Mouse (Mus musculus) common myeloid progenitor, adult 5-6 weeks (primary cell): ENCODE data around the gene Npr1. TPM values are rescaled to one million over a fixed set of nuclear protein-coding genes. Genes with fewer than 3 reads are reported as not detected.
A peak's percentile ranks its signal among the peaks of the same experiment; 100 is the strongest.

Experiments used
- ATAC-seq: replicated peaks from 2 replicates; pipeline ENCODE4 v1.8.0; 2016; ENCODE audit warnings: low read depth, mild to moderate bottlenecking, moderate TSS enrichment, inconsistent platforms; ENCODE audit not compliant: poor library complexity, severe bottlenecking
- total RNA-seq: library from RNA; stranded (forward); fragments of 200-1000, 187-1606 nt; gene quantifications from 2 replicates; pipeline ENCODE4 v1.2.3, GENCODE M21; 2017

Gene Npr1
- total RNA-seq, 1 experiment from 2014 or later = not detected

DNA sequence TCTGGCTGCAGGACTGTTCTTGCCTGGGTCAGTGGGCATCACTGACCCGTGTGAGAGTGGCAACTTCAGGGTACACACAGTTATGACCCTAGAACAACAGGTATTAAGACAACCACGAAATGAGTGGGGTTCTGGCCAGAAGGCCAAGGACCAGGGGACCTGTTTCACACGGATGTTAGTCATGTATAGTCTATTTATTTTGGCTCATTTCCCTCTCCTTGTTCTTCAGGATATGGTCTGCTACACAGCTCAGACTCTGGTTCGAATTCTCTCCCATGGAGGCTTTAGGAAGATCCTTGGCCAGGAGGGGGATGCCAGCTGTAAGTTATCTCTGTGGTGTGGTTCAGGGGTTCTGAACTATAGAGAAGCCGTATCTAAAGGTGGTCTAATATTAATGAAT is 21.3 kb upstream of the Npr1 start:
- no peak for ATAC-seq

- ATAC-seq = peak; percentile 96
These were observed 10.4 kb upstream of the Npr1 start, which contains the start of gene Ilf2 for GRCm38 (mm10) chr3:90475831-90476611. Ilf2 (plus strand) TSS chr3:90476126.

DNA sequence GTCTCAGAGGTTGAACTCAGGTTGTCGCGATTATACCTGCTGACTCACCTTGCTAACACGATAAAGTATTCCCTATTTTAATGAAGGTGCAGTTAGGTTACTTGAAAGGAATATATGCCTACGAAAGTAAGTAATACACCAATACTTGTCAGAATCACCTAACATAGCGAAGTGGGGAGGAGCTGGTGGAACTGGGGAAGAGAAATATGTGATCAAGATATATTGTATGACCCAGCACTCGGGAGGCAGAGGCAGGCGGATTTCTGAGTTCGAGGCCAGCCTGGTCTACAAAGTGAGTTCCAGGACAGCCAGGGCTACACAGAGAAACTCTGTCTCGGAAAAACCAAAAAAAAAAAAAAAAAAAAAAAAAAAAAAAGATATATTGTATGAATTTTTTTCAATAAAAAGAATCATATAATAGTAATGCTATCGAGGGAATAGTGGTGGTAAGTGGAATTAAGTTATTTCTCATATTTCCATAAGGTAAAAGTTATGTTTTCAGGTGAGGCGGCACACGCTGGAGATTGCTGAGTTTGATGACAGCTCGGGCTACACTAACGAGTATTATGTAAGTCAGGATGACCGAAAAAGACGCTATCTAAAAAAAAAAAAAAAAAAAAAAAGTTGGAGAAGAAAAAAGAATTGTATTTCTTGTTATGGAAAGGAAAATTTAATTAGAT is 9.6 kb upstream of the Npr1 start:
- ATAC-seq = peak; percentile 6; the same call in 1 of the 2 replicates

- peak; percentile 55 for ATAC-seq
These were observed 6.5 kb upstream of the Npr1 start for GRCm38 (mm10) chr3:90472213-90472612.

GRCm38 (mm10) chr3:90467618-90468300 is 2.1 kb upstream of the Npr1 start:
- ATAC-seq = no peak

DNA sequence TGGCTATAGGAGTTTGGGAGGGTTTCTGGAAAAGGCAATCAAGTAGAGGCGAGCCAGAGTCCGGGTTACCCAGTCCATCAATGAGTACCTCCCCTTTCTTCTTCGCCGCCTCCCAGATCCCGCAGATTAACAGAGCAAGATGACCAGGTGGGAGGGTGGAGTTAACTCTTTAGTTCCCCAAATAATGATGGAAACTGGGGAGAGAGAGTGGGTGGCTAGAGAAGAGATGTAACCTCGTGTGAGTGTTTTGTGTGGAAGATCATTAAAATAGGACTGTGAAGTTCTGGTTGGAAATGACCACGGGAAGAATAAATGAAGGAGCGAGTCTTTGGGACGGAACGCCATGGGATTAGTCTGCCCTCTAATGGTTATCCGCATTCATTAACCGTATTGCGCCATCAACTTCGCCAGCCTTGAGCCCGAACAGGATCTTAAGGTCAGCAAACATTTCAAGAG is 673 bp upstream of the Npr1 start:
- ATAC-seq = peak; percentile 41

DNA sequence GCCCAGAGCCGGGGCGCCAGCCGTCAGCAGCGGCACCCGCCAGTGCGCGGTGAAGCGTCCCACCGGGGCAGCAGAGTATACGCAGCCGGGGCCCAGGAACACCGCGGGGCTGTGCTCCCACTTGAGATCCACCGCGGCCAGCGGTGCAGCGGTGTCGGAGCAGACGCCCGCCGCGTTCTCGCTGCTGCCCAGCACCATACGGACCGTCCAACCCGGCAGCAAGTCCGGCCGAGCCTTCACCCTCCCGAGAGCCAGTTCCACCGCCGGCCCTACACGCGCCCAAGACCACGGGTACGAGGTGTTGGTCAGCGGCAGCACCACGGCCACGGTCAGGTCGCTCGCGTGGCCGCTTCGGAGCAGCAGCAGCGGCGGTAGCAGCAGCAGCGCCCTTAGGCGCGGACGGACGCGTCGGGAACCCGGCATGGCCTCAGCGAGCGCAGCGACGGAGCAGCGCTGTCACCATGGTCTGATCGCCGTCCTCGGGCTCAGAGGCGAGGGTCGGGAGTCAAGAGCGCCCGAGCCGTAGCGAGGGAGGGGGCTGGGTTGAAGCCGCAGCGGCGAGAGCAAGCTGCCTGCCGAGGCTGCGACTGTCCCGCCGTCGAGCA is 483 bp downstream of the Npr1 start:
- ATAC-seq = peak; percentile 4; the same call in 1 of the 2 replicates

- ATAC-seq = peak; percentile 22; the same call in 1 of the 2 replicates
These were observed 1.1 kb downstream of the Npr1 start for GRCm38 (mm10) chr3:90464552-90465080.

DNA sequence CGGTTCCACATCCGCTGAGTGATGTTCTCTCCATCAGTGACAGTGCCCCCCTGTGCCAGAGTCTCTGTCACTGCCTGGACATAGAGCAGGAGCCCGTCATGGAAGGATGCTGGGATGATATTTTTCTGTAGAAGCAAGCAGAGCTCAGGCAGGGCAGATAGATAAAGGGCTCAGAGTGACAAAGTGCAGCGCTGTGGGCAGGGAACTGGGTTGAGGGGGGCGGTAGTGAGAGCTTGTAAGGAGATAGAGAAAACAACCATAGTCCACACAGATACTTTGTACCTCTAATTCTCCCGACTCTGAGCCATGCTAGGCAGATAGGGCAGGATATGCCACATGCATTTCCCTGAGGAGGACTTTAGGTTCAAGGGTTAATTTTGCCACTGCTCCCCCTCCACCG is 3.1 kb downstream of the Npr1 start:
- no peak for ATAC-seq

DNA sequence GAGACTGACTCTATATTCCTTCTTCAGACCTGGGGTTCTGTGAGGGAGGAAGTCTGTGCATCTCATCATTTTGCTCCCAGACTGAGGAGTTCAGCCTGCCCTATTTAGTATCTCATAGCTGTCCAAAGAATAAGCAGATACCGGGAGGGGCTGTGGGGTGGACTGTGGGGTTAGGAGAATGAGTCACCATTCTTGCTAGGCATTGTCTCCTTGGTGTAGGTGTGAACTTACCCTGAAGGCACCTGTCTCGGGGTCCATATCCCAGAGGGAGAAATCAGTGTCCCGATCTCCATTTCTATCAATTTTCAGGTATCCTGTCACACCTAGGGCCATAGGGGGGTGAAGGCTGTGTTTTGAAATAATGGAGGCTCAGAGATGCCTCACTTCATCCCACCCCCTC is 3.7 kb downstream of the Npr1 start:
- no peak for ATAC-seq

DNA sequence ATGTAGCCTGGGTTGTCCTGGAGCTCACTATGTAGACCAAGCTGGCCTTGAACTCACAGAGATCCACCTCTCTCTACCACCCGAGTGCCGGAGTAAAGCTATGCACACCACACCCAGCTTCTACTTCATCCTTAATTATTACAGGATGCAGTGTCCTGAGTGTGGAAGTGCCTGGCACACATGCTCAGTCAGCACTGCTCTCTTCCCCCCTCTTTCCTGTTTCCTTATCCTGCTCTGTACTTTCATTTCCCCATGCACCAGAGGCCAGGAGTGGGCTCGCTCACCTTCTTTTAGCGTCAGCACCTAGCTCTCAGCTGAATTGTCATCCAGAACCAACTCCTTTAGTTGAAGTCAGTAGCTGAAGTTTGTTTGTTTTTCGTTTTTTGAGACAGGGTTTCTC is 5.4 kb downstream of the Npr1 start:
- no peak for ATAC-seq

GRCm38 (mm10) chr3:90459727-90460126 is 5.9 kb downstream of the Npr1 start:
- ATAC-seq = no peak

- ATAC-seq = no peak
These were observed 10.7 kb downstream of the Npr1 start for GRCm38 (mm10) chr3:90454931-90455330.

DNA sequence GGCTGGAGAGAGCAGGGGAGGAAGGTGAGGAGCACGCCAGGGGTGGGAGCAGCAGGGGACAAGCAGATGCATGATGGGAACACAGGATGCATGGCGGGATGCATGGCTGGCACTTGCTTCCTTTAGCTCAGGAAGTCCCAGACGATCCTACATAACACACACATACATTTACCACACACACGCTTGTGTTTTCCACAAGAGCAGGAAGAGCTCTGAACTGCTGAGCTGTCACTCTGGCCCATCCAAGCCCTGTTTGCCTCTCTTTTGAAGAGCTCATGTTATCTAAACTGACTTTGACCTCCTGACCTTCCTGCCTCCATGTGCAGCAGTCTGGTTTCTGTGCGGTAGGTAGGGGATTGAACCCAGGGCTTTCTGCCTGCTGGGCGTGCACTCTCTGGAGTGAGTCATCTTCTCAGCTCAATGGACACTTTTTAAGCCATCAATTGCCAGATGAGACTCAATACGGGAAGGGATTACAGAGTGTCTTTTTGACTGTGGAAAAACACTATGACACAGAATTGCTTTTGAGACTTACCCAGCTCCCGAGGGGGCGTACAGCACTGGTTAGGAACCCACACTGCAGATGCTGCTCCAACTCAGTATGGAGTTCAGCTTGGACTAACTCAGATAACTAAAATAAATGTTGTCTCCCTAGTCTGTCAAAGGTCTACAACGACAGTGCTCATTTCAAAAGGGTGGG is 14.1 kb downstream of the Npr1 start:
- ATAC-seq = 0 out of 2 replicates have a peak, but pooled peaks have one; percentile 10

GRCm38 (mm10) chr3:90450874-90451273 is 14.8 kb downstream of the Npr1 start:
- no peak for ATAC-seq

GRCm38 (mm10) chr3:90448626-90449025 is 17.0 kb downstream of the Npr1 start:
- no peak for ATAC-seq

DNA sequence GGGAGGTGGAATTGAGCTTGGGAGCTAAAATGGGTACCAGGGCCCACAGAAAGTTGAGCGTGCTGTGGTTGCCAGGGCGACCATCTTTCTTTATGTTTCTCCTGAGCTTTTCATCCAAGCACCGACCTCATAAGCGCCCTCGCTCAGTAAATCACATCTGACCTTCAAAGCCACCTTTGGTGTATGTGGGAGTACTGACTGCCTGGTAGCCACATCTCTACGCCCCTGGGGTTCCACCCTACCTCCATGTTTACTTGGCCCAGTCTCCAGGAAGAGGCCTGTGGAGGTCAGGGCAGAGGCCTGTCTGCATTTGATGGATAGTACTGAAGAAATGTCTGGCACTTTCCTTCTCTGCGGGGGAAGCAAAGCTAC is 18.6 kb downstream of the Npr1 start:
- no peak for ATAC-seq

DNA sequence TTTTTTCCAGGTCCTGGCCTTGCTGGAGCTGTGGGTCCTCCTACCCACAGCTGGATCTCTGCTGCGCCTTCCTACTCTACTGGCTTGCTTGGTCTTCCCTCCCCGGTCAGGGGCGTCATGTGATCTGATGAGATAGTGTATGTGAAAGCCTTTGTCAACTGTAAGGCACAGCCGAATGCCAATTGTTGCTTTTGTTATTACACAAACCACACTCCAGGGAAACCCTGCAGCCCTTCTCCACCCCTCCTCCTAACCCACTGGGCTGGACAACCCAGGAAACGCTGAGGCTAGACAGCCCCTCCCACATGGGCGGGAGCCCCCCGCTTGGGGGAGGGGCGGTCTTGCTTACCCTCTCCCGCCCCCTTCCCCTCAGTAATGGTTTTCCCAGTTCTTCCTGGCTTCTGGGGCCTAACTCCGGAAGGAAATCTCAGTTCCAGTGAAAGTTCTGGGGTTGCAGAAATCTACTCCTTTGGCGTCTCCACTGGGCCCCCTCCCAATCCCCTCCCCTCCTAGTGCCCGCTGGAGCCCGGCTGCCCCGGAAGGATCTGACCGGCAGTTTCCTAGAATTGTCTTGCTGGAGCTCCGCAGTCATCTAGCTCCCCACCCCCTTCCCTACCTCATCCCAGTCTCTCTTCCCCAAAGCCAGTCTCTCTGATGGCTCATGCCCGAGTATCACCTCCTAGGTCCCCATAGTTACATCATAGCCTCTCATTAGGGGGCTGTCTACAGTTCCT is 19.1 kb downstream of the Npr1 start:
- ATAC-seq = peak; percentile 90
